ENCODE assay signal across 8 mouse cellular contexts in the genomic region with DNA sequence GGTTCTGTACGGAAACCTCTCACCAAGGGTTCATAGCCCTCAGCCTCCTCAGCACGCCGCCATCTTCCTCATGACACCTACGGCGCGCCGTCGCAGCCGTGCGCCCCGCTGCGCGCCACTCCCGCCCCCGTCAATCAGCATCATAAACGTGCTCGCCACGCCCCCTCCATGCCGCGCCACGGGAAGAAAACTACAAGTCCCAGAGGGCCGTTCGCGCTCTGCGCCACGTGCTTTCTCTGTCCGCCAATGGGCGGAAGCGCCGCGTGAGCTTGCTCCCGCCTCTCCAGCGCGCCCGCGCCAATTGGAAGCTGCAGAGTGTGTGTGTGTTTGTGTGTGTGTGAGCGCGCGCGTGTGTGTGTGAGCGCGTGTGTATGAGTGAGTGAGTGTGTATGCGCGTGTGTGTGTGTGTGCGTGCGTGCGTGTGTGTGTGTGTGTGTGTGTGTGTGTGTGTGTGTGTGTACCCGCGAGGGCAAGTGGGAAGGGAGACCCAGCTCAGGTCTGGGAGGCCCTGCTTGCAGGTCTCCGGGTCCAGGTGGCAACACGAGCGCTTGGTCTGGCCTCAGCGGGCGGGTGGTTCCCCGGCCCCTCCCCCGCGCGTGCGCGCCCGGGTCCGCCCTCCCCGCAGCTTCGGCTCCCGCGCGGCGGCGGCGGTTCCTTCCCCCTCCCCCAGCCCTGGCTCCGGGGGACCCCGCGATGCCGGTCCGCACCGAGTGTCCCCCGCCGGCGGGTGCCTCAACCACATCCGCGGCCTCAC. TPM values are rescaled to one million over a fixed set of nuclear protein-coding genes. Genes with fewer than 3 reads are reported as not detected.
DNase-seq lines count a peak whose midpoint lies in the region; ATAC-seq and TF ChIP-seq lines count a peak whose summit lies in the region.

Gid4 (plus strand) TSS at position 183 of the 754 bp plus-strand sequence.

- H3K9ac ChIP-seq in heart, embryonic 15.5 days, result peak within 1 kb of the TSS; percentile 87
- H3K9ac ChIP-seq in liver, embryonic 14.5 days (replicated peaks), result peak within 1 kb of the TSS; percentile 82
- H3K9ac ChIP-seq in neural tube, embryonic 11.5 days (ENCODE audit: low read length), result peak within 1 kb of the TSS; percentile 93
- H3K9ac ChIP-seq in stomach, postnatal 0 days (ENCODE audit: low read length), result peak within 1 kb of the TSS; percentile 92

- TF ChIP-seq CTCF in liver, embryonic 14.5 days (IDR thresholded peaks at IDR 0.05; ENCODE audit: low read depth), result no peak
- TF ChIP-seq CTCF in stomach, postnatal 0 days (IDR thresholded peaks at IDR 0.05; ENCODE audit: low read depth), result no peak

- no peaks in the 10 kb centered on the region for H3K27me3 ChIP-seq in forebrain, embryonic 10.5 days (ENCODE audit: poor library complexity, severe bottlenecking)
- H3K27me3 ChIP-seq in heart, embryonic 15.5 days, result no peaks in the 10 kb centered on the region
- H3K27me3 ChIP-seq in liver, embryonic 14.5 days (ENCODE audit: control insufficient read depth, insufficient read depth, low read length), result no peaks in the 10 kb centered on the region
- H3K27me3 ChIP-seq in neural tube, embryonic 11.5 days (ENCODE audit: control insufficient read depth, insufficient read depth, low read length), result no peaks in the 10 kb centered on the region
- no peaks in the 10 kb centered on the region for H3K27me3 ChIP-seq in stomach, postnatal 0 days (ENCODE audit: control insufficient read depth, insufficient read depth, low read length)

- no peaks in the 10 kb centered on the region for H3K36me3 ChIP-seq in forebrain, embryonic 10.5 days (replicated peaks)
- H3K36me3 ChIP-seq in heart, embryonic 15.5 days, result no peaks in the 10 kb centered on the region
- peaks cover 2% of the 10 kb centered on the region; the same call in 1 of the 2 replicates for H3K36me3 ChIP-seq in liver, embryonic 14.5 days (replicated peaks; ENCODE audit: control insufficient read depth, insufficient read depth, low read depth)
- H3K36me3 ChIP-seq in neural tube, embryonic 11.5 days (ENCODE audit: control insufficient read depth, insufficient read depth, low read length), result no peaks in the 10 kb centered on the region
- H3K36me3 ChIP-seq in stomach, postnatal 0 days (ENCODE audit: control insufficient read depth, insufficient read depth, low read length), result no peaks in the 10 kb centered on the region

- ATAC-seq in heart, embryonic 15.5 days (replicated peaks; ENCODE audit: insufficient number of reproducible peaks, insufficient read depth, low FRiP score, low read depth), result peak; percentile 97
- peak; percentile 95 for ATAC-seq in liver, embryonic 14.5 days (ENCODE audit: insufficient read depth)
- peak; percentile 96 for ATAC-seq in neural tube, embryonic 11.5 days (ENCODE audit: insufficient read depth, low FRiP score, low TSS enrichment)
- ATAC-seq in stomach, postnatal 0 days (ENCODE audit: low FRiP score, low TSS enrichment), result peak; percentile 97

- no peak for TF ChIP-seq EP300 in liver, embryonic 14.5 days (IDR thresholded peaks at IDR 0.05; ENCODE audit: low read depth)
- TF ChIP-seq EP300 in stomach, postnatal 0 days (optimal IDR thresholded peaks at IDR 0.05), result no peak

- peak within 1 kb of the TSS; percentile 90 for H3K4me2 ChIP-seq in heart, embryonic 15.5 days
- H3K4me2 ChIP-seq in liver, embryonic 14.5 days (ENCODE audit: low read depth), result peak within 1 kb of the TSS; percentile 99
- H3K4me2 ChIP-seq in neural tube, embryonic 11.5 days (ENCODE audit: low read depth), result peak within 1 kb of the TSS; percentile 98
- peak within 1 kb of the TSS; percentile 88 for H3K4me2 ChIP-seq in stomach, postnatal 0 days (replicated peaks; ENCODE audit: low read depth)

- peak; percentile 98 to 99 for DNase-seq in CD8-positive naive resting alpha-beta T cell, adult 2 months (ENCODE audit: low read depth in 2 of 2, low spot score in 2 of 2)
- DNase-seq in c-Kit-positive CD71-negative TER-119-negative erythroid progenitor cells, embryonic 14.5 days (ENCODE audit: low read depth), result peak; percentile 99
- peak; percentile 99 for DNase-seq in forebrain, embryonic 10.5 days (ENCODE audit: extremely low spot score, low spot score)
- DNase-seq in kidney, postnatal 25 days, result peak; percentile 99
- DNase-seq in liver, embryonic 14.5 days (ENCODE audit: low read depth in 3 of 3, low spot score in 3 of 3), result peak; percentile 98 to 99 (median 99)
- DNase-seq in neural tube, embryonic 11.5 days (ENCODE audit: low spot score), result peak; percentile 99
- peak; percentile 99 for DNase-seq in stomach, postnatal 0 days (ENCODE audit: low spot score)

- under 1% methylated on average over 75 of the region's 81 CpGs for WGBS in forebrain, embryonic 10.5 days
- WGBS in heart, embryonic 15.5 days, result under 1% methylated on average over 67 of the region's 81 CpGs
- under 1% methylated on average over 78 of the region's 81 CpGs for WGBS in liver, embryonic 14.5 days (ENCODE audit: insufficient replicate concordance)
- WGBS in neural tube, embryonic 11.5 days, result under 1% methylated on average over 60 of the region's 81 CpGs
- WGBS in stomach, postnatal 0 days, result under 1% methylated on average over 72 of the region's 81 CpGs

- peak within 1 kb of the TSS; percentile 91 for H3K4me3 ChIP-seq in forebrain, embryonic 10.5 days
- H3K4me3 ChIP-seq in heart, embryonic 15.5 days, result peak within 1 kb of the TSS; percentile 90
- peak within 1 kb of the TSS; percentile 85 to 87 for H3K4me3 ChIP-seq in liver, embryonic 14.5 days (ENCODE audit: insufficient read depth in 1 of 2, low read depth in 2 of 2, low read length in 2 of 2)
- peak within 1 kb of the TSS; percentile 74 for H3K4me3 ChIP-seq in neural tube, embryonic 11.5 days (ENCODE audit: low read depth, low read length)
- peak within 1 kb of the TSS; percentile 88 for H3K4me3 ChIP-seq in stomach, postnatal 0 days (ENCODE audit: low read depth, low read length)

- H3K4me1 ChIP-seq in forebrain, embryonic 10.5 days, result peaks cover 43% of the 10 kb centered on the region
- H3K4me1 ChIP-seq in heart, embryonic 15.5 days (replicated peaks), result peaks cover 30% of the 10 kb centered on the region
- peaks cover 22 to 23% of the 10 kb centered on the region in 2 experiments for H3K4me1 ChIP-seq in liver, embryonic 14.5 days (replicated peaks; ENCODE audit: control insufficient read depth in 2 of 2, insufficient read depth in 2 of 2, low read length in 1 of 2)
- H3K4me1 ChIP-seq in neural tube, embryonic 11.5 days (ENCODE audit: control insufficient read depth, insufficient read depth, low read length), result peaks cover 17% of the 10 kb centered on the region
- peaks cover 3% of the 10 kb centered on the region; the same call in 1 of the 2 replicates for H3K4me1 ChIP-seq in stomach, postnatal 0 days (replicated peaks; ENCODE audit: control insufficient read depth, insufficient read depth)

- peak within 1 kb of the TSS; percentile 95 for H3K27ac ChIP-seq in forebrain, embryonic 10.5 days
- peak within 1 kb of the TSS; percentile 87 for H3K27ac ChIP-seq in heart, embryonic 15.5 days
- peak within 1 kb of the TSS; percentile 31 for H3K27ac ChIP-seq in liver, embryonic 14.5 days
- peak within 1 kb of the TSS; percentile 75; the same call in 1 of the 2 replicates for H3K27ac ChIP-seq in neural tube, embryonic 11.5 days (ENCODE audit: low read depth, low read length)
- H3K27ac ChIP-seq in stomach, postnatal 0 days (replicated peaks), result peak within 1 kb of the TSS; percentile 84

- no peaks in the 10 kb centered on the region for H3K9me3 ChIP-seq in forebrain, embryonic 10.5 days
- H3K9me3 ChIP-seq in heart, embryonic 15.5 days (replicated peaks), result no peaks in the 10 kb centered on the region
- H3K9me3 ChIP-seq in liver, embryonic 14.5 days (ENCODE audit: control insufficient read depth, low read length), result no peaks in the 10 kb centered on the region
- no peaks in the 10 kb centered on the region for H3K9me3 ChIP-seq in neural tube, embryonic 11.5 days (ENCODE audit: control insufficient read depth, low read length)
- no peaks in the 10 kb centered on the region for H3K9me3 ChIP-seq in stomach, postnatal 0 days (ENCODE audit: control insufficient read depth, low read length)

RNA-seq across cellular contexts. Expression of gene Gid4, which starts in this region (rescaled TPM):
- polyA plus RNA-seq in forebrain, embryonic 10.5 days (2016; fragmentation: Nextera tagmentation; extraction: Ambion mirVana), result 29.5 and 33.5 TPM in 2 replicates
- 19.0 and 20.0 TPM in 2 replicates for polyA plus RNA-seq in heart, embryonic 15.5 days (2015; fragmentation: Nextera tagmentation; extraction: Ambion mirVana)
- polyA plus RNA-seq in liver, embryonic 14.5 days (2012; rRNA removed), result 5.6 and 6.1 TPM in 2 replicates
- polyA plus RNA-seq in liver, embryonic 14.5 days (2014; fragmentation: Nextera tagmentation; extraction: Ambion mirVana), result 8.4 and 10.5 TPM in 2 replicates
- 27.8 and 29.9 TPM in 2 replicates for polyA plus RNA-seq in neural tube, embryonic 11.5 days (2014; fragmentation: Nextera tagmentation; extraction: Ambion mirVana)
- polyA plus RNA-seq in stomach, postnatal 0 days (2015; fragmentation: Nextera tagmentation; extraction: Ambion mirVana), result 10.9 and 12.0 TPM in 2 replicates

Comparison
In these comparisons a context has a peak if more than half of its experiments do, and no peak if none do; other contexts are left out.
1. Peak in every context shown above with its lines: DNase-seq, ATAC-seq, H3K4me3 ChIP-seq and H3K27ac ChIP-seq.
2. H3K27ac ChIP-seq: peak in every context shown above with its lines; median percentile 95 in forebrain, embryonic 10.5 days; 87 in heart, embryonic 15.5 days; 84 in stomach, postnatal 0 days; 75 in neural tube, embryonic 11.5 days; 31 in liver, embryonic 14.5 days.